Mouse (Mus musculus) heart, embryonic 14.5 days (tissue): ENCODE results near the gene Tgfb1. TPM values are rescaled to one million over a fixed set of nuclear protein-coding genes. Genes with fewer than 3 reads are reported as not detected.
"Not testable (repeated sequence)": the region's sequence is repeated elsewhere in the genome, so short reads cannot be mapped to it uniquely, and the experiment has no call there.

ENCODE experiments used
- ATAC-seq: fragments of 200-750 bp; cut with Nextera tagmentation; 2 replicates; pipeline ENCODE4 v1.8.0; 2017; ENCODE audit warnings: low read depth, moderate TSS enrichment; ENCODE audit not compliant: insufficient number of reproducible peaks, insufficient read depth, low FRiP score
- H3K27ac ChIP-seq, 2 experiments: fragments of 200-500 bp in 1 of 2; fragments of 300-500 bp in 1 of 2; sonication (generic) in 1 of 2; replicated peaks in 1 of 2; 2 replicates each; pipeline ENCODE4 v1.5.1; 2012 to 2014; ENCODE audit warnings: low read depth in 2 of 2, low read length in 2 of 2, control low read depth in 1 of 2, mild to moderate bottlenecking in 1 of 2, mixed read lengths in 1 of 2; ENCODE audit not compliant: control insufficient read depth in 1 of 2, insufficient read depth in 1 of 2
- H3K27me3 ChIP-seq: fragments of 300-500 bp; sonication (generic); 2 replicates; pipeline ENCODE4 v1.6.1; 2014; ENCODE audit warnings: mild to moderate bottlenecking, low read length, control low read depth; ENCODE audit not compliant: control insufficient read depth, insufficient read depth
- H3K36me3 ChIP-seq: fragments of 300-500 bp; sonication (generic); 2 replicates; pipeline ENCODE4 v1.6.1; 2014; ENCODE audit warnings: mild to moderate bottlenecking, control low read depth, low read length, mixed read lengths; ENCODE audit not compliant: control insufficient read depth, insufficient read depth
- H3K4me1 ChIP-seq, 2 experiments: fragments of 200-500 bp in 1 of 2; fragments of 300-500 bp in 1 of 2; sonication (generic) in 1 of 2; 2 replicates each; pipeline ENCODE4 v1.6.1; 2012 to 2014; ENCODE audit warnings: low read length in 2 of 2, control low read depth in 1 of 2, mixed read lengths in 1 of 2; ENCODE audit not compliant: control insufficient read depth in 2 of 2, insufficient read depth in 2 of 2
- H3K4me2 ChIP-seq: fragments of 300-500 bp; sonication (generic); 2 replicates; pipeline ENCODE4 v1.6.1; 2014; ENCODE audit warnings: mild to moderate bottlenecking, low read length
- H3K4me3 ChIP-seq, 2 experiments: fragments of 200-500 bp in 1 of 2; fragments of 300-500 bp in 1 of 2; sonication (generic) in 1 of 2; 2 replicates each; pipeline ENCODE4 v1.5.1; 2012 to 2014; ENCODE audit warnings: low read length in 2 of 2, mild to moderate bottlenecking in 2 of 2, control low read depth in 1 of 2, low read depth in 1 of 2, moderate library complexity in 1 of 2; ENCODE audit not compliant: control insufficient read depth in 1 of 2, insufficient read depth in 1 of 2
- H3K9ac ChIP-seq: fragments of 300-500 bp; sonication (generic); 2 replicates; pipeline ENCODE4 v1.6.1; 2014; ENCODE audit warnings: mild to moderate bottlenecking, low read length
- H3K9me3 ChIP-seq: fragments of 300-500 bp; sonication (generic); 2 replicates; pipeline ENCODE4 v1.6.1; 2016; ENCODE audit warnings: low read length, control low read depth; ENCODE audit not compliant: control insufficient read depth
- WGBS: fragments of 180-500 bp; shearing (Covaris S2); extraction: QIAGEN DNeasy Blood & Tissue Kit; methylation state at CpG from one replicate; pipeline ENCODE4 v1.1.7; 2014; 5-methylcytosine and 5-hydroxymethylcytosine counted together
- polyA plus RNA-seq: library from polyadenylated mRNA; unstranded; fragments of >200 nt; fragmentation: Nextera tagmentation; extraction: Ambion mirVana; gene quantifications from 2 replicates; pipeline ENCODE4 v1.2.1, GENCODE M21; 2014

Tgfb1 gene
- polyA plus RNA-seq, 1 experiment from 2014 or later, result 4.5 TPM

DNA sequence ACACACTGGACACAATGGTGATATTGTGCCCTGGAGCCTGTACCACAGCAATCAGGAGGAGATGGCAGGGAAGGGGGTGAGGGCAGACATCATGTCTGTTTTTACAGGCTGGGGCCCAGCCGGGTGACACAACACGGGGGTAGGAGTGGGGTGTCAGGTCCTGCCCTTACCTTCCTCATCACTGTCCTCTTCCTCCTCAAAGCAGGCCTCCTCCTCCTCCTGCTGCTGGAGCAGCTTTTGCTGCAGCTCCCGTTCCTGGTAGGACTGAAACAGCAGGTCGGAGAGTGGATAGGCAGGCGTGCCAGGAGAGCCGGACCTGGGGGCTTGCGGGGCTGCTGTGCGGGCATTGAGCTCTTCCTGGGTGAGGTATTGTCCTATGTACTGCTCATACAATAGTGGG lies 27.8 kb downstream of the Tgfb1 start:
- Histone ChIP-seq H3K4me3 (no peak overlapping the region), H3K4me1 (peaks cover 31 to 47% of the 10 kb centered on the region in 2 experiments), H3K9me3 (no peaks in the 10 kb centered on the region), H3K4me2 (no peak overlapping the region), H3K27ac (no peak overlapping the region), H3K9ac (no peak overlapping the region), H3K27me3 (no peaks in the 10 kb centered on the region), H3K36me3 (peaks cover 49% of the 10 kb centered on the region)
- 91% methylated on average over 8 of the region's 8 CpGs for WGBS
- ATAC-seq, result no peak

DNA sequence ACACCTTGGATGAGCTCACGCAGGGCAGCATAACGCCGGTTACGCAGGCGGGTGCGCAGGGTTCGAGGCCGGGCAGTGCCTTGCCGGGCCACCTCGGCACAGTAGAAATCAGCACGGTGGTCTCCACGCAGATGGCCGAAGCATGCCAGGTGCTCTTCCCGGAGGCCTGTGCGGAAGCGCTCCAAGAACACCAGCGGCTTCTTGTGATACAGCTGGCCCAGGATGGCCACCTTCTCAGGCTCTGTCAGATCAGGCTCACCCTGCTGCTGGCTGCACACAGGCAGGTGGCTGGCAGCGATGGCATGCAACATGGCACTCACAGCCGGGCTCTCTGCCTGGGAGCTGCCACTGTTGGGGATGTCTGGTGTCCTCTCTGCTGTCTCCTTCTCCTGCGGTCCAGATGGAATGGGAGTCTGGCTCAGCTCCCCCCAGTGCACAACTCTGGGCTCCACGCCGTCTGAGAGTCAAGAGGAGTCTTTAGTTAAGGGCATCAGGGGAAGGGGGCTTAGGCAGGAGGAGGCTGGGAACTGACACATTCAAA lies 29.0 kb downstream of the Tgfb1 start:
- Histone ChIP-seq H3K9ac (no peak overlapping the region), H3K27ac (no peak overlapping the region), H3K27me3 (no peaks in the 10 kb centered on the region), H3K36me3 (peaks cover 57% of the 10 kb centered on the region), H3K4me3 (no peak overlapping the region), H3K9me3 (no peaks in the 10 kb centered on the region), H3K4me1 (peaks cover 21 to 35% of the 10 kb centered on the region in 2 experiments), H3K4me2 (no peak overlapping the region)
- WGBS, result 92% methylated on average over 22 of the region's 22 CpGs
- no peak for ATAC-seq

DNA sequence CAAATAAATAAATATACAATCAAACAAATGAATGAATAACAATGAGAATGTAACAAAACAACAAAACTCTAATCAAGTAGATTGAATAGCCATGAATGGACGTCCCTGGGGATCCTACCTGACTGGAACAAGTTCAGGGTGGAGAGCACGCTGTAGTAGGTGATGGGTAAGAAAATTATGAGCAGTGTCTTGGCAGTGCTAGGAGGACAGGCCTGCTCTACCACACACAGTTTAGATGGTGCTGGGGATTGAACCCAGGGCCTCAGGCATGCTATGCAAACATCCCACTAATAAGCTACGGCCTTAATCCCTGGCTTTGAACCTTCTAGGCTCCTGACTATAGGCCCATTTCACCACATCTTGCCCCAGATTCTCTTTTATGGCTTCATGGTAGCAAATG lies 30.7 kb downstream of the Tgfb1 start:
- H3K27ac ChIP-seq, result no peak overlapping the region
- peak overlapping the region; percentile 86; the same call in 1 of the 2 replicates for H3K9ac ChIP-seq
- 89% methylated on average over 3 of the region's 3 CpGs for WGBS
- ATAC-seq, result no peak
- H3K36me3 ChIP-seq, result peaks cover 70% of the 10 kb centered on the region
- H3K4me2 ChIP-seq, result peak overlapping the region; percentile 93
- 0 out of 4 replicates have a peak overlapping the region, but pooled peaks of 1 of the 2 experiments have one; percentile 75 for H3K4me3 ChIP-seq
- peaks cover 5 to 18% of the 10 kb centered on the region in 2 experiments for H3K4me1 ChIP-seq
- no peaks in the 10 kb centered on the region for H3K9me3 ChIP-seq
- no peaks in the 10 kb centered on the region for H3K27me3 ChIP-seq

DNA sequence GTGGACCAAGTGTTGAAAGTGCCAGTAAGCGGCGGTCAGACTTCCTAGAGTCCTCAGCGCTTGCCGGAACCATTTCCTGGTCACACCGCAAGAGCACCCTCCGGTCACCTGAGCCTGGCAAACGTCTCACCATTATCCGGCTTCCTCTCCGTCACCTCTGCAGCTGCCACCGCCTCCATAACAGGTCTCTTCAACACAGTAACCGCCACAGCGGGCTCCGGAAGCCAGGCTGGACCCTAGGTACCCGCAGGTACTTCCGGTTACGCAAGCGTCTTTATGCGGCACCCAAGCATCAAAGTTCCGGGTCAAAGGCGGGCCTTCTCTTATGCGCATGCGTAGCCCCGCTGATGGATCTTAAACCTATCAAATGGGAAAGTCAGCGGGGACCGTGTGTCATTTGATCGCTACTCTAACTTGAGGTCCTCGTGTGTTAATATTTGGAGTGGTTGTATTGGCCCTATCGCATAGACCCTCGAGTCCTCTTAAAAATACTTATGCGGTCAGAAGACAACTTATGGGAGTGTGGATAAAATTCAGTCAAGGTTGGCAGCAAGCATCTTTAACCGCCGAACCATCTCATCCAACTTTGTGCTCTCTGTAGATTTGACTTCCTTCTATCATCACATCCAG lies 32.1 kb downstream of the Tgfb1 start, which contains the start of gene Ccdc97:
Ccdc97 (minus strand) TSS at position 301 of the 630 bp plus-strand sequence.
- peak; percentile 69 for ATAC-seq
- peak within 1 kb of the TSS; percentile 75 to 93 for H3K4me3 ChIP-seq
- peak within 1 kb of the TSS; percentile 93 for H3K4me2 ChIP-seq
- H3K9ac ChIP-seq, result peak within 1 kb of the TSS; percentile 86
- peak within 1 kb of the TSS; percentile 89 for H3K27ac ChIP-seq
- H3K4me1 ChIP-seq, result peaks cover 5 to 15% of the 10 kb centered on the region in 2 experiments; a peak in 3 of 4 replicates
- 3% methylated on average over 32 of the region's 32 CpGs for WGBS
- H3K36me3 ChIP-seq, result peaks cover 70% of the 10 kb centered on the region
- no peaks in the 10 kb centered on the region for H3K9me3 ChIP-seq
- H3K27me3 ChIP-seq, result no peaks in the 10 kb centered on the region

DNA sequence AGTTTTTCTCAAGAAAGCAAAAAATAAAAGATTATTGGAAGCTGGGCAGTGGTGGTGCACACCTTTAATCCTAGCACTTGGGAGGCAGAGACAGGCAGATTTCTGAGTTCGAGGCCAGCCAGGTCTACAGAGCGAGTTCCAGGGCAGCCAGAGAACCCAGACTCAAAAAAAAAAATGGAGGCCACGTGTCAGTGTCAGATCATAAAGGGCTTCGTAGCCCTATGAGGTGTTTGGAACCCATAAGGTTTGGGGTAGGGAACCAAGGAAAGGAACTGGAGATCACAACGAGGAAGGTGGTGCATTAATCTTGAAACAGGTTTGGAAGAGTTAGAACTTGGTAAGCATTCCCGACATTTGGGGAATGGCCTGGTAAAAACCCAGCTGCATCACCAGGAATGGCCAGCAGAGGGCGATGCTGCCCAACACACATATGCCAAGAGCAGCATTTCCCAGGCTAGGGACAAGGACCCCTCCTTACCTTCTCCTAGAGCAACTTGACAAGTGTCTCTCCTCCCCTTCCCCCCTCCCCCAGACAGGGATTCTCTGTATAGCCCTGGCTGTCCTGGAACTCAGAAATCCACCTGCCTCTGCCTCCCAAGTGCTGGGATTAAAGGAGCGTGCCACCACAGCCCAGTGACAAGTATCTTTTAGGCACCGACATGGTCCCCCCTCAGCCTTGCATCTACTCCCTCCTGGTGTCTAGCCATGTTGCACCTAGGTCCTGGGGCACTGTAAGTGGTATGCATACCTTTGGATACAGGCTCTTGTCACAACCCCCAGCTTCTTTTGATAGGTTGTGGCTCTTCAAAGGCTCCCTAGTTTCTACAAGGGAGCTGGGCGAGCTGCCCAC lies 33.2 kb downstream of the Tgfb1 start:
- H3K9me3 ChIP-seq, result no peaks in the 10 kb centered on the region
- no peak overlapping the region; the same call in 1 of the 2 replicates for H3K4me2 ChIP-seq
- no peak overlapping the region for H3K4me3 ChIP-seq
- H3K27ac ChIP-seq, result peak overlapping the region; percentile 49 to 89; a peak in 2 of 4 replicates
- WGBS, result 59% methylated on average over 10 of the region's 10 CpGs
- no peak; the same call in 1 of the 2 replicates for ATAC-seq
- H3K9ac ChIP-seq, result no peak overlapping the region
- H3K4me1 ChIP-seq, result peaks cover 5 to 15% of the 10 kb centered on the region in 2 experiments; a peak in 3 of 4 replicates
- H3K27me3 ChIP-seq, result no peaks in the 10 kb centered on the region
- H3K36me3 ChIP-seq, result peaks cover 70% of the 10 kb centered on the region

DNA sequence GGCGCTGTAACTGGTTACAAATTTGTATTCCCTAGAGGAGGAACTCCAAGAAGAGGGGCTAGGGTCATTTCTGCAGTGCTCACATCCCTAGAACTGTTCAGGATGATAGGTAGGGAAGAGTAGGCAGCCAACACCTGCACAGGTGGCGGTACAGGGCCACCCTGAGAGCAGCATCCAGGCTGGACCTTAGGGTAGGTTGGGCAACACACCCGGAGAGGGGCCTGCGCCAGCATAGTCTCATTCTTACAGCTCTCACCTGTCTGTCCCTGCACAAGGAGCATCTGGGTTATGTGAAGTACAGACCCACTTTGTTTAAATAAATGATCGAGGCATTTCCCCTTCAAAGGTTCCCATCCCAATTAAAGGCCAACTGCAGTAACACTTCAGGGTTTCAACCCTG lies 34.0 kb downstream of the Tgfb1 start:
- Histone ChIP-seq H3K36me3 (peaks cover 70% of the 10 kb centered on the region), H3K27me3 (no peaks in the 10 kb centered on the region), H3K27ac (no peak overlapping the region), H3K9me3 (no peaks in the 10 kb centered on the region), H3K4me2 (no peak overlapping the region), H3K4me1 (peaks cover 5 to 15% of the 10 kb centered on the region in 2 experiments; a peak in 3 of 4 replicates), H3K9ac (no peak overlapping the region), H3K4me3 (no peak overlapping the region)
- 87% methylated on average over 5 of the region's 5 CpGs for WGBS
- ATAC-seq, result no peak

DNA sequence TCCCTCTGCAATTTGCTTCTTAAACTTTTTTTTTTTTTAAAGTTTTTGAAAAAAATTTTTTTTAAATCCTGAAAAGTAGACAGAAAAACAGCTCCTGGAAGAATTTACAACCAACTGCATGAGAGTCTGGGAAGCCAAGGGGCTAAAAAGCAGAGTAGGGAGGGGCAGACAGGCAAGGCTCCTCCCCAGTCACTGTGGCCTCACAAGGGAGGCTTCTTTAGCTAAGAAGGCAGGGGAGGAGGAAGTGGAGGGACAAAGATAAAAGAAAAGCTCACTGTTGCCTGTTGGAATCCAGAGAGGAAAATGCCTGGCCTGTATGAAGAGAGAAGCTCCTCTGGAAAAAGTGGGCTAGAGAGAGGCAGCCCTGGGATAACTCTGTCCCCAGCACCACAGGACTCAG lies 35.0 kb downstream of the Tgfb1 start:
- not testable (repeated sequence) for H3K9me3 ChIP-seq, H3K4me2 ChIP-seq, H3K4me3 ChIP-seq, H3K27ac ChIP-seq, H3K9ac ChIP-seq, H3K27me3 ChIP-seq, ATAC-seq
- Histone ChIP-seq H3K36me3 (peaks cover 70% of the 10 kb centered on the region), H3K4me1 (peaks cover 5 to 15% of the 10 kb centered on the region in 2 experiments; a peak in 3 of 4 replicates)
